Mouse (Mus musculus): ENCODE measurements at regions not wholly inside any gene's neighbourhood (a gene's known extent, or its start where the extent isn't known, plus 50 kb on each side); places are given as distances from the start of the nearest gene placed in this dataset.

DNA sequence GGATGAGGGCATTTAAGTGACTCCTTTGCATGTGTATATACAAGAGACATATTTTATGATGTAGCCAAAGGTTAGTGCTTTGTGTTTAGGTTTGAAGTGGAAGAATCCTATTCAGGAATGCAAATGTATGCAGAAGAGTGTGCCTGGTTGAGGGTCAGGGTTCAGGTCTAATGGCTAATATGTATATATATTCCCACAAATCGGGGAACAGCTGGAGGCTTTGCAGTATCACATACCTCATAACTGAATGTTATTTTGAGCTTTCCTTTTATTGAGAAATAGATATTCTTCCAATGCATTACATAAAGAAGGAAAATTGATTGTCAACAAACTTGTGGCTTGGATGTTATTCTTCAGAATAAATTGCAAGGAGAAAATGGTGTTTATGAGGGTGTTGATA, 239.9 kb downstream of the Fam173b start:
- ATAC-seq (ENCODE audit: low FRiP score, low read depth), result no peak
- WGBS, result 79% methylated on average over 1 of the region's 1 CpGs
- Histone ChIP-seq H3K4me3 (replicated peaks; ENCODE audit: low read length) (no peak overlapping the region), H3K9me3 (ENCODE audit: control insufficient read depth, low read length) (no peaks in the 10 kb centered on the region), H3K36me3 (ENCODE audit: control insufficient read depth, insufficient read depth, low read length) (no peaks in the 10 kb centered on the region), H3K9ac (ENCODE audit: low read depth, low read length, severe bottlenecking) (no peak overlapping the region), H3K27ac (replicated peaks; ENCODE audit: low read depth, low read length) (no peak overlapping the region), H3K27me3 (ENCODE audit: control insufficient read depth, insufficient read depth, low read length) (no peaks in the 10 kb centered on the region), H3K4me1 (ENCODE audit: control insufficient read depth, insufficient read depth, low read length) (no peaks in the 10 kb centered on the region), H3K4me2 (replicated peaks; ENCODE audit: low read depth, low read length, severe bottlenecking) (no peak overlapping the region)
- TF ChIP-seq POLR2A (IDR thresholded peaks at IDR 0.05; ENCODE audit: borderline replicate concordance, extremely low read depth, insufficient read depth, insufficient read length), result no peak
- no peak for DNase-seq (ENCODE audit: low spot score)

DNA sequence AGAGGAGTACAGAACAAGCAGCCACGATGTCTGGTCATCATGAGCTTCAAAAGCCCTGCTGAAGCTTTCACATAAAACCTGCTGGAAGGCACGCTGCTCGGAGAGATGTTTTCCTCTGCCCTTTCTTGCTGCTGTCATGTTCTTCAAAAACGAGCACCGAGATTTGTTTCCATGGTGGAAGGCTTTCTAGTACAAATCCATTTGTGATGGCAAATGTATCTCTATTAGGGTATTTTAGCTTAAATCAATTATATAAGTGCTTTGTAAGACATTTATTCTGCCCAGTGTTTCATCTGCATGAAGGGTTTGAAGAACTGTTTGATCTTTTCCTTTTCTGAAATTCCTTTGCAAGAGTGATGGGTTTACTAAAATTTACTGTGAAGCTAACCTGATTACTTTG, 253.1 kb downstream of the Fam173b start:
- H3K9ac ChIP-seq (ENCODE audit: low read depth, low read length, severe bottlenecking), result no peak overlapping the region
- no peak for DNase-seq (ENCODE audit: low spot score)
- no peak overlapping the region for H3K4me3 ChIP-seq (replicated peaks; ENCODE audit: low read length)
- no peaks in the 10 kb centered on the region for H3K36me3 ChIP-seq (ENCODE audit: control insufficient read depth, insufficient read depth, low read length)
- no peaks in the 10 kb centered on the region for H3K4me1 ChIP-seq (ENCODE audit: control insufficient read depth, insufficient read depth, low read length)
- no peak overlapping the region for H3K4me2 ChIP-seq (replicated peaks; ENCODE audit: low read depth, low read length, severe bottlenecking)
- H3K27ac ChIP-seq (replicated peaks; ENCODE audit: low read depth, low read length), result no peak overlapping the region
- 69% methylated on average over 5 of the region's 5 CpGs for WGBS
- TF ChIP-seq POLR2A (IDR thresholded peaks at IDR 0.05; ENCODE audit: borderline replicate concordance, extremely low read depth, insufficient read depth, insufficient read length), result no peak
- H3K27me3 ChIP-seq (ENCODE audit: control insufficient read depth, insufficient read depth, low read length), result no peaks in the 10 kb centered on the region
- ATAC-seq (ENCODE audit: low FRiP score, low read depth), result no peak
- H3K9me3 ChIP-seq (ENCODE audit: control insufficient read depth, low read length), result no peaks in the 10 kb centered on the region

DNA sequence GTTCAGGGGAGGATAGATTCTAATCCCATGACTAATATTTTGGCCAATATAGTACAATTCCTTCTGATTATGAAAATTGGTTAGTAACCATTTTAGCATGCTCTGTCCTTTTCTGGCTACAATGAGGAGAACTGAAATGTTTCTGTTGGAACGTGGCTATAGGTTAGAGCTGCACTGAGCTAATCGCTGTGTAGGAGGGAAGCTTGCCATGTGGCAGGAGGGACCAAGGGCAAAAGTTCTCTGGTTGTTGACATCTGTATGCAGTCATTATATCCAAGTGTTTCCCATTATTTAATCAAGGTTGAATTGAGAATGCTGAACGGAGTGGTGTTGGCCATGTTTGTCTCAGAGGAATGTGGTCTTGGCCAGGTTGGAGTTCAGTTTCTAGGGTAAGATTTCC, 253.5 kb downstream of the Fam173b start:
- ATAC-seq (ENCODE audit: low FRiP score, low read depth) (no peak), DNase-seq (ENCODE audit: low spot score) (no peak)
- Histone ChIP-seq H3K4me3 (replicated peaks; ENCODE audit: low read length) (no peak overlapping the region), H3K36me3 (ENCODE audit: control insufficient read depth, insufficient read depth, low read length) (no peaks in the 10 kb centered on the region), H3K27ac (replicated peaks; ENCODE audit: low read depth, low read length) (no peak overlapping the region), H3K9ac (ENCODE audit: low read depth, low read length, severe bottlenecking) (no peak overlapping the region), H3K4me2 (replicated peaks; ENCODE audit: low read depth, low read length, severe bottlenecking) (no peak overlapping the region), H3K9me3 (ENCODE audit: control insufficient read depth, low read length) (no peaks in the 10 kb centered on the region), H3K27me3 (ENCODE audit: control insufficient read depth, insufficient read depth, low read length) (no peaks in the 10 kb centered on the region), H3K4me1 (ENCODE audit: control insufficient read depth, insufficient read depth, low read length) (no peaks in the 10 kb centered on the region)
- WGBS, result 62% methylated on average over 3 of the region's 3 CpGs
- TF ChIP-seq POLR2A (IDR thresholded peaks at IDR 0.05; ENCODE audit: borderline replicate concordance, extremely low read depth, insufficient read depth, insufficient read length), result no peak

DNA sequence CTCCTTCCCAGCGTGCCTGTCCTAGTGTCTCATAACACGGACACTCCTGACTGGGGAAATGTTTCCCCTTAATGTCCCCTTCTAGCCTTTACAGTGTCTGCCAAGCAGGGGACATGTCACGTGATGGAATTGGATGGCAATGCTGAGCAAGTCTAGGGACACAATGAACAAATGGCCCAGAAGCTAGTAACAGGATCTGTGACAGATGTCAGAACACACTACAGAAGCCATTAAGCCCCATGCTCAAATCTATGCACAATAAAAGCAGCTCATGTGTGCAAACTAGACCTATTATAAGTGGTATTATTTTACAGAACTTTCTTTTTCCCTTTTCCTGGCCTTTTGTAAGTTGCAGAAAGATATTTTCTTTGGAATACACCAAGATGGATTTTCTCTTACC, 267.4 kb downstream of the Fam173b start:
- peaks cover 11% of the 10 kb centered on the region; the same call in 1 of the 2 replicates for H3K4me1 ChIP-seq (ENCODE audit: control insufficient read depth, insufficient read depth, low read length)
- ATAC-seq (ENCODE audit: low FRiP score, low read depth) (peak; percentile 70), DNase-seq (ENCODE audit: low spot score) (peak; percentile 34)
- no peaks in the 10 kb centered on the region for H3K36me3 ChIP-seq (ENCODE audit: control insufficient read depth, insufficient read depth, low read length)
- no peak overlapping the region for H3K4me3 ChIP-seq (replicated peaks; ENCODE audit: low read length)
- no peaks in the 10 kb centered on the region for H3K9me3 ChIP-seq (ENCODE audit: control insufficient read depth, low read length)
- H3K27me3 ChIP-seq (ENCODE audit: control insufficient read depth, insufficient read depth, low read length), result no peaks in the 10 kb centered on the region
- no peak for TF ChIP-seq POLR2A (IDR thresholded peaks at IDR 0.05; ENCODE audit: borderline replicate concordance, extremely low read depth, insufficient read depth, insufficient read length)
- 72% methylated on average over 3 of the region's 3 CpGs for WGBS
- no peak overlapping the region for H3K27ac ChIP-seq (replicated peaks; ENCODE audit: low read depth, low read length)
- no peak overlapping the region for H3K4me2 ChIP-seq (replicated peaks; ENCODE audit: low read depth, low read length, severe bottlenecking)
- H3K9ac ChIP-seq (ENCODE audit: low read depth, low read length, severe bottlenecking), result no peak overlapping the region

DNA sequence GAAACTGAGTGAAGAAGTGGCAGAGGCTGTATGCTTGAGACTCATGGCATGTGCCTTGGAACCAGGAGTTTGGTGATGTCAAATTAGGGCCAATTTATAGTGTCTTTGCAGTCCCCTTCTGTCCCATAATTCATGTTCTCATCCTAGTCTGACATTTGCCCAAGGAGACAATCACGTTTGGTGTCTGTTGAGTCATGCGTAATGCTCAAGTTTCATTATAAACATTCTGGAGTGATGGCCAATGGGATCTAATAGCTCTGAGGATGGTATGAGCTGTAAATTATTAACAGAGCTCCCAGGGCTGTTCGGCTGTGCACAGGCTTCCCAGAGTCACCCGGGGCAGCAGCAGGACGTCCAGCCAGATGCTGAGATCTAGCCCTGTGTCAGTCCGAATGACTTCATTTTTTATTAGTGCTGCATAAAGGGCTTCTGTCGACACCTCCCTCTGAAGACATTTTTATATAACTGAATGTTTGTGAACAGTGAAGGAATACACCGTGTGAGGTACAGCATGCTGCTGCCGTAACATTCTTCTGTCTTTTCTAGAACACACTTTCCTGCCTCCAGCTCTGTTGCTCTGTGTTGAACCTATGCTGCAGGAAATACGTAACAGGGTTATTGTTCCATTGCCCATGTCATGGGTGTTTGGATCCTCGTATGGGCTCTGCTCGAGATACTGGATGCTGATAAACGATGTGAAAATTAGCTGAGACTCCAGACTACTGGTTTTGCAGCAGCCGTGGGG, 268.2 kb downstream of the Fam173b start:
- no peaks in the 10 kb centered on the region for H3K9me3 ChIP-seq (ENCODE audit: control insufficient read depth, low read length)
- H3K4me2 ChIP-seq (replicated peaks; ENCODE audit: low read depth, low read length, severe bottlenecking), result peak overlapping the region; percentile 9
- H3K36me3 ChIP-seq (ENCODE audit: control insufficient read depth, insufficient read depth, low read length), result no peaks in the 10 kb centered on the region
- no peak overlapping the region for H3K9ac ChIP-seq (ENCODE audit: low read depth, low read length, severe bottlenecking)
- 13% methylated on average over 14 of the region's 14 CpGs for WGBS
- 0 out of 2 replicates have a peak overlapping the region, but pooled peaks have one; percentile 11 for H3K27ac ChIP-seq (replicated peaks; ENCODE audit: low read depth, low read length)
- peak; percentile 56 for DNase-seq (ENCODE audit: low spot score)
- peak; percentile 71 for ATAC-seq (ENCODE audit: low FRiP score, low read depth)
- H3K4me1 ChIP-seq (ENCODE audit: control insufficient read depth, insufficient read depth, low read length), result peaks cover 11% of the 10 kb centered on the region; the same call in 1 of the 2 replicates
- TF ChIP-seq POLR2A (IDR thresholded peaks at IDR 0.05; ENCODE audit: borderline replicate concordance, extremely low read depth, insufficient read depth, insufficient read length), result no peak
- no peak overlapping the region for H3K4me3 ChIP-seq (replicated peaks; ENCODE audit: low read length)
- H3K27me3 ChIP-seq (ENCODE audit: control insufficient read depth, insufficient read depth, low read length), result no peaks in the 10 kb centered on the region
